Mouse (Mus musculus) hindbrain, embryonic 11.5 days (tissue): Measurements from ENCODE around the gene Mvb12b. TPM values are rescaled to one million over a fixed set of nuclear protein-coding genes. Genes with fewer than 3 reads are reported as not detected.

Experiments used
- ATAC-seq: fragments of 200-750 bp; cut with Nextera tagmentation; 2 replicates; pipeline ENCODE4 v1.8.0; 2017; ENCODE audit warnings: mild to moderate bottlenecking, moderate TSS enrichment, moderate library complexity; ENCODE audit not compliant: low FRiP score
- DNase-seq: peaks from one replicate; pipeline ENCODE4 v3.0.0-alpha.2; 2015; ENCODE audit warnings: low spot score
- H3K27ac ChIP-seq: fragments of 300-500 bp; sonication (generic); 2 replicates; pipeline ENCODE4 v1.5.1; 2014; ENCODE audit warnings: mild to moderate bottlenecking, low read depth, low read length
- H3K27me3 ChIP-seq: fragments of 300-500 bp; sonication (generic); 2 replicates; pipeline ENCODE4 v1.6.1; 2014; ENCODE audit warnings: mild to moderate bottlenecking, low read length, moderate library complexity, mixed read lengths; ENCODE audit not compliant: control insufficient read depth, insufficient read depth
- H3K36me3 ChIP-seq: fragments of 300-500 bp; sonication (generic); 2 replicates; pipeline ENCODE4 v1.6.1; 2014; ENCODE audit warnings: mild to moderate bottlenecking, low read length, moderate library complexity, mixed read lengths; ENCODE audit not compliant: control insufficient read depth, insufficient read depth
- H3K4me1 ChIP-seq: fragments of 300-500 bp; sonication (generic); replicated peaks from 2 replicates; pipeline ENCODE4 v1.6.1; 2014; ENCODE audit warnings: low read length, mixed read lengths; ENCODE audit not compliant: control insufficient read depth, insufficient read depth
- H3K4me2 ChIP-seq: fragments of 300-500 bp; sonication (generic); replicated peaks from 2 replicates; pipeline ENCODE4 v1.6.1; 2014; ENCODE audit warnings: mild to moderate bottlenecking, low read depth, low read length
- H3K4me3 ChIP-seq: fragments of 300-500 bp; sonication (generic); 2 replicates; pipeline ENCODE4 v1.5.1; 2014; ENCODE audit warnings: low read depth, low read length
- H3K9ac ChIP-seq: fragments of 300-500 bp; sonication (generic); 2 replicates; pipeline ENCODE4 v1.6.1; 2014; ENCODE audit warnings: low read depth, low read length
- H3K9me3 ChIP-seq: fragments of 300-500 bp; sonication (generic); 2 replicates; pipeline ENCODE4 v1.6.1; 2016; ENCODE audit warnings: low read length; ENCODE audit not compliant: control insufficient read depth
- WGBS: fragments of 180-500 bp; shearing (Covaris S2); extraction: QIAGEN DNeasy Blood & Tissue Kit; methylation state at CpG from one replicate; pipeline ENCODE4 v1.1.7; 2014; 5-methylcytosine and 5-hydroxymethylcytosine counted together
- polyA plus RNA-seq: library from polyadenylated mRNA; unstranded; fragments of >200 nt; fragmentation: Nextera tagmentation; extraction: Ambion mirVana; gene quantifications from 2 replicates; pipeline ENCODE4 v1.2.1, GENCODE M21; 2014

Gene Mvb12b
- polyA plus RNA-seq, 1 experiment from 2014 or later, result 42.4 TPM

DNA sequence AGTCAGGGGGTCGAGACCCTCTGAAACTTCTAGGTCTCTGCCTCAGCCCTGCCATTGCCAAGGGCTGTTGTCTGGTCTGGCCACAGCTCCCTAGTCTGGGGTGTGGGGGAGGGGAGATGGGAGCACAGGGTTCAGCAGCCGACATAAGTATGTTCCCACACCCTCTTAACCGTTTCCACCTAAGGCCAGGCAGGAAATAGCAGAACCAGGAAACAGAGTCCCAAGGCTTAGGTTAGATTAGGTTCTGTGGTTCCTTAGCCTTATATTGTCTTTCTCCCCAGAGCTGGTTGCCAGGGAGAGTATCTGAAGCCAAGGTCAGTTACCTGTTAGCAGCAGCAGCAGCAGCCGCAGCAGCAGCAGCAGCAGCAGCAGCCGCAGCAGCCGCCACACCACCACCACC, 160.5 kb downstream of the Mvb12b start:
- Histone ChIP-seq H3K4me1 (0 out of 2 replicates have a peak, but pooled peaks cover 2% of the 10 kb centered on the region), H3K27me3 (no peaks in the 10 kb centered on the region), H3K9ac (no peak overlapping the region), H3K4me2 (no peak overlapping the region), H3K27ac (no peak overlapping the region), H3K36me3 (peaks cover 4% of the 10 kb centered on the region; the same call in 1 of the 2 replicates), H3K4me3 (no peak overlapping the region), H3K9me3 (no peaks in the 10 kb centered on the region)
- ATAC-seq (no peak), DNase-seq (no peak)
- WGBS, result 60% methylated on average over 4 of the region's 6 CpGs

DNA sequence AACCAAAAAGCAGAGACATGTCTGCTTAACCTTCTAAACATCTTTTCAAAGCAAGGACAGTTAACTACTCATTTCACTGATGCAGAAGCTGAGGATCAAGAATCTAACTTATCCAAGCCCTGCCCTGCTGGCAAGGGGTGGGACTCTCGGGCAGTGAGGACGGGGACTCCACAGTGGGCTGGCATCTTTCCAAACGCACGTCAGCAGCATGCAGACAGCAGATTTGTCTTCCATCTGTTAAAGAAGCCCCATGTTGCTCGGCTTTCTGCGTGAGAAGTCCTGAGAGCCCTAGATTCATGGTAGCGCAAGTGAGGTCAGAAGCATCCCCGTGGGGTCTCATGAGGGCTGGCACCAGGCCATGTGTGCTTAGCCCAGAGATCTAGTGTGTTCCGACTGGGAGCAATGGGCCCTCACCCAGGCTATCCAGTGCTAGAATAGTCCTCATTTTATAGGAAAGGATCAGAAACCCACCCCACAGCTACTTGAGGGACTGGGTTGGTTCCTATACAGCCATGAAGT, 167.3 kb downstream of the Mvb12b start:
- no peaks in the 10 kb centered on the region for H3K9me3 ChIP-seq
- peaks cover 5% of the 10 kb centered on the region; the same call in 1 of the 2 replicates for H3K4me1 ChIP-seq

DNA sequence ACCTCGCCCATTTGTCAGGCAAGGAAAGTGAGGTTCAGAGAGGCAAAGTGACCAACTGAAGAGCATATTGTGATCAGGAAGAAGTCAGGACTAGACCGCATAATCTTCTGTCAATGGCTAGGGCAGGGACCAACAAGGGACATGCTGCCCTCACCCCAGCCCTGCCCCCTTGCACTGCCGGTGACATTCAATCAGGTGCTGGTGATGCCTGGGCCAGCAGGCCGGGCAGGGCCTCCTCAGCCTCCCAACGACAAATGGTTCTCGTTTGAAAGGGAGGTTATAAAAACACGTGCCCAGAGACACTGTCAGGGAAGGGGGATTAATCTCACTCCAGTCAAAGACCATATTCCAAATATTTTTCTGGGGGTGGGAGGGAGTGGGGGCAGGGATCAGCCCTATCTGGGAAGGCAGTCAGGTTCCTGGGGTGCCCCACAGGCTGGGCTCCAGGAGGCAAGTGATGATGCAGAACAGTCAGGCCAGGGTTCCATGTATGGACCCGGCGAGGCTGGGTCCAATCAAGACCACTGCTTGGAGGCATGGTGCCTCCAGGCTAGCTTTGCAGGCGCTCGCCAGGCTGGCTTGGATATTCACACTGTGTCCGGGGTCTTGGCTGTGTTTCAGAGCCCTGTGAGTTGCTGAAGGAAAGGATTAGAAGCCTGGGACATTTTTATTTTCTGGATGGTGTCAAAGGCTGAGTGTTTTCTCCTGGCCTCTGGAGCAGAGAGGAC, 168.2 kb downstream of the Mvb12b start:
- Histone ChIP-seq H3K4me3 (no peak overlapping the region), H3K27me3 (no peaks in the 10 kb centered on the region), H3K9me3 (no peaks in the 10 kb centered on the region), H3K27ac (no peak overlapping the region), H3K9ac (no peak overlapping the region), H3K4me1 (peaks cover 8% of the 10 kb centered on the region), H3K36me3 (no peaks in the 10 kb centered on the region), H3K4me2 (no peak overlapping the region)
- WGBS, result 50% methylated on average over 12 of the region's 12 CpGs
- no peak for DNase-seq
- no peak for ATAC-seq

More for the DNA sequence above, 167.3 kb downstream of the Mvb12b start:
- DNase-seq, result peak; percentile 25
- Histone ChIP-seq H3K36me3 (no peaks in the 10 kb centered on the region), H3K4me2 (no peak overlapping the region), H3K27ac (no peak overlapping the region), H3K27me3 (no peaks in the 10 kb centered on the region), H3K4me3 (no peak overlapping the region), H3K9ac (no peak overlapping the region)
- ATAC-seq, result no peak
- 54% methylated on average over 9 of the region's 9 CpGs for WGBS

DNA sequence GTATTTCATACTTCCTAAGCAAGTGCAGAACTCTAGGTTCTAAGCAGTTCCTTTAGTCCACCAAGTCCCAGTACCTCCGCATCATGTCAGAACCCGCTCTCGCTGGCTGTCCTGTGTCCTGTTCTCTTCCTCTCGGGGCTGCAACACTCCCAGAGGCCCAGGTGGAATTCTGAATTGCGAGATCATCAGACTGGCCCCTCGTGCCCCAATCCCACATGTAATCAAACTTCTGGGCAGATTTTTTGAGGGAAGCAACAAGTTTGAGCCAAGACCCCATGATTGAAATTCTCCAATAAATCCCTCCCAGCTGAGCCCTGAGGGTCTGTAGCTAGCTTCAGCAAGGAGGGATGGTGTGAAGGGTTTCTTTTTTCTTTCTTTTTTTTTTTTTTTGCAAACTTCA, 169.2 kb downstream of the Mvb12b start:
- Histone ChIP-seq H3K27ac (no peak overlapping the region), H3K9me3 (no peaks in the 10 kb centered on the region), H3K4me1 (peaks cover 12% of the 10 kb centered on the region), H3K9ac (no peak overlapping the region), H3K27me3 (no peaks in the 10 kb centered on the region), H3K4me2 (no peak overlapping the region), H3K36me3 (no peaks in the 10 kb centered on the region), H3K4me3 (no peak overlapping the region)
- ATAC-seq, result no peak
- 65% methylated on average over 6 of the region's 6 CpGs for whole genome bisulfite sequencing
- no peak for DNase-seq

DNA sequence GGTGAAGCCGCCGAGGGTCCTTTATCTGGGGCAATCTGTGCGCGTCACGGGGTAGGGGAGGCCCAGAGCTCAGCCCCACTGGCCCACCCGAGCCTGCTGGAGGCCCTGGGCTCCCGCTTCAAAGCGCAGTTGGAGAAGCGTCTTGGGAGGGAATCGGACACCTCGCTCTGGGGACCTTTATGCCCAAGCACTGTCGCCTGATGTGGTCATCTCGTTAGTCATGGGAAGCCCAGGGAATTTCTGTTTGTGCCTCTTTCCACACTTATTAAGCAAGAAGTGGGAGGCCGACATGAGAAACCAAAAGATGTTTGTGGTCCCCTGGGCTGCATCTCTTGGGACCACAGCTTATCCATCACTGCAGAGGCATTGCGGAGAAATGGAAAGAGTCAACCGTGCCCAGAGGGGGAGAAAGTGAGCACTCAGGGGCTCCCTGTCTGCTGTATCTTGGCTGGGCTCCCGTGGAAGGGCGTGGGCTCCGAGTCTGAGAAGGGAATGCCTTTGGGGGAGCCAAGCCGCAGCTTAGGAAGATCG, 169.9 kb downstream of the Mvb12b start:
- H3K4me1 ChIP-seq, result peaks cover 16% of the 10 kb centered on the region
- no peak overlapping the region for H3K4me2 ChIP-seq
- ATAC-seq (no peak), DNase-seq (peak; percentile 51)
- H3K9me3 ChIP-seq, result no peaks in the 10 kb centered on the region
- H3K36me3 ChIP-seq, result no peaks in the 10 kb centered on the region
- H3K27ac ChIP-seq, result no peak overlapping the region
- no peaks in the 10 kb centered on the region for H3K27me3 ChIP-seq
- no peak overlapping the region for H3K4me3 ChIP-seq
- H3K9ac ChIP-seq, result no peak overlapping the region
- WGBS, result 20% methylated on average over 21 of the region's 21 CpGs

DNA sequence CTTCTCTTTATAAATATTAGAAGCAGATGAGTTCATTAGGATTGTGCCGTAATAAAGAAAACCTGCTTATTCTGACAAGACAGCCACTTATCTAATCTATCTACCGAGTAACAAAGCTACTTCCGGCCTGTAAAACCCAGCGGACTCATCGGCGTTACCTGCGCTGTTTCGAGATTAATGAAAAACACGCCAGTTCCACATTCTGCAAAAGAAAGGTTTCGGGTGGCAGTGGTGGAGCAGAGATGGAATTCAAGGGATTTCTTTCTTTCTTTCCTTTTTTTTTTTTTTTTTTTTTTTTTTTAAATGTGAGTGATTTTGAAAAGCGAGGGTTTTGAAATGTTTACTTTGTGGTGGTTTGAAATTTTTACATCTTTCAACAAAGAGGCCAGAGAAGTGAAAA, 170.4 kb downstream of the Mvb12b start:
- DNase-seq, result peak; percentile 26
- H3K36me3 ChIP-seq, result no peaks in the 10 kb centered on the region
- H3K4me2 ChIP-seq, result no peak overlapping the region
- 50% methylated on average over 11 of the region's 11 CpGs for WGBS
- H3K27ac ChIP-seq, result no peak overlapping the region
- H3K9ac ChIP-seq, result no peak overlapping the region
- H3K4me3 ChIP-seq, result no peak overlapping the region
- H3K9me3 ChIP-seq, result no peaks in the 10 kb centered on the region
- H3K4me1 ChIP-seq, result peaks cover 16% of the 10 kb centered on the region
- H3K27me3 ChIP-seq, result no peaks in the 10 kb centered on the region
- ATAC-seq, result no peak

DNA sequence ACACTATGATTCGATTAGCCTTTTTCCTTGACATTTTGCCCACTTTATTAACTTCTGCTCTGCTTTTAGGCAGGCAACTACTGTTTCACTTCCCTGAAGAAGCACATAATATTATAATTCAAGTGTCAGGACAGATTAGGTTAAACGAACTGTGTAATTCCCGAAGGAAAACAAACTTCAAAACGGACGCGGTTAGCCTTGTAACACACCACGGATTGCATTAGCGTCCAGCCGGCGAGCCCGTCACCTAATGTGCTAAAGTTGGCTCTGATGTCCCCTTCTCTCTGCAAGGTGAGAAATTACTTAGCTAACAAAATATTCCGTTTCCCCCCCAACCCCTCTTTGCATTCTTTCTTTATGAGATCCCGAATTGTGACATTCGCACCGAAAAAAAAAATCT, 170.9 kb downstream of the Mvb12b start:
- peak; percentile 27 for DNase-seq
- Histone ChIP-seq H3K4me3 (no peak overlapping the region), H3K9ac (no peak overlapping the region), H3K9me3 (no peaks in the 10 kb centered on the region), H3K4me1 (peaks cover 16% of the 10 kb centered on the region), H3K4me2 (no peak overlapping the region), H3K36me3 (no peaks in the 10 kb centered on the region), H3K27ac (no peak overlapping the region), H3K27me3 (no peaks in the 10 kb centered on the region)
- 49% methylated on average over 15 of the region's 15 CpGs for WGBS
- ATAC-seq, result no peak

DNA sequence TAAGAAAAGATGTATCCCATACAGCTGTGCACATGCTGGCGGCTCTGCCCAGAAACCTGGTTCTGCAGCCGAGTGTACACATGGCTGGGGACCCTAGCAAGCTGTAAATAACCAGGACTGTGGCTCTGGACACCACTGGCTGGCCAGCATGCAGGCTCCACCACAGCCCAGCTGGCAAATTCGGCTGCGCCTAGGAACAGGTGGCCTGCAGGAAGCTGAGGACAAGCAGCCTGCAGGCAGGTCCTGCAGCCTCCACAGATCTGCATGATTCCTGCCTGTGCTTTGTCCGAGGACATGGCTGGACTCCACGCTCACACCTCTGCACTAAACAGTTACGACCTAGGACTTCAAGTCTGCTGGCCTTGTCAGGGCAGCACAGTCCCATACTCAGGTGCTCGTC, 172.8 kb downstream of the Mvb12b start:
- Histone ChIP-seq H3K27ac (no peak overlapping the region), H3K4me1 (peaks cover 16% of the 10 kb centered on the region)
- WGBS, result 63% methylated on average over 8 of the region's 8 CpGs

More for the DNA sequence above, 172.8 kb downstream of the Mvb12b start:
- Histone ChIP-seq H3K9ac (no peak overlapping the region), H3K4me2 (no peak overlapping the region), H3K36me3 (no peaks in the 10 kb centered on the region), H3K4me3 (no peak overlapping the region), H3K27me3 (no peaks in the 10 kb centered on the region), H3K9me3 (no peaks in the 10 kb centered on the region)
- no peak for ATAC-seq
- DNase-seq, result peak; percentile 31
